Mouse (Mus musculus) midbrain, embryonic 11.5 days (tissue): Measurements from ENCODE around the gene Lmnb2. TPM values are rescaled to one million over a fixed set of nuclear protein-coding genes. Genes with fewer than 3 reads are reported as not detected.

Experiments used
- ATAC-seq: fragments of 200-750 bp; cut with Nextera tagmentation; 2 replicates; pipeline ENCODE4 v1.8.0; 2017; ENCODE audit warnings: moderate TSS enrichment, moderate library complexity; ENCODE audit not compliant: low FRiP score
- DNase-seq: peaks from one replicate; pipeline ENCODE4 v3.0.0; 2015; ENCODE audit warnings: low spot score; ENCODE audit errors: missing footprints
- H3K27ac ChIP-seq: fragments of 300-500 bp; sonication (generic); 2 replicates; pipeline ENCODE4 v1.5.1; 2014; ENCODE audit warnings: low read depth, low read length
- H3K27me3 ChIP-seq: fragments of 300-500 bp; sonication (generic); 2 replicates; pipeline ENCODE4 v1.6.1; 2014; ENCODE audit warnings: mild to moderate bottlenecking, low read length, moderate library complexity, mixed read lengths; ENCODE audit not compliant: control insufficient read depth, insufficient read depth
- H3K36me3 ChIP-seq: fragments of 300-500 bp; sonication (generic); 2 replicates; pipeline ENCODE4 v1.6.1; 2014; ENCODE audit warnings: mild to moderate bottlenecking, low read length, moderate library complexity, mixed read lengths; ENCODE audit not compliant: control insufficient read depth, insufficient read depth
- H3K4me1 ChIP-seq: fragments of 300-500 bp; sonication (generic); 2 replicates; pipeline ENCODE4 v1.6.1; 2014; ENCODE audit warnings: low read length; ENCODE audit not compliant: control insufficient read depth, insufficient read depth
- H3K4me2 ChIP-seq: fragments of 300-500 bp; sonication (generic); 2 replicates; pipeline ENCODE4 v1.6.1; 2014; ENCODE audit warnings: mild to moderate bottlenecking, moderate library complexity
- H3K4me3 ChIP-seq: fragments of 300-500 bp; sonication (generic); 2 replicates; pipeline ENCODE4 v1.5.1; 2014; ENCODE audit warnings: low read depth, low read length
- H3K9ac ChIP-seq: fragments of 300-500 bp; sonication (generic); 2 replicates; pipeline ENCODE4 v1.6.1; 2014; ENCODE audit warnings: low read length
- H3K9me3 ChIP-seq: fragments of 300-500 bp; sonication (generic); 2 replicates; pipeline ENCODE4 v1.6.1; 2016; ENCODE audit warnings: low read length; ENCODE audit not compliant: control insufficient read depth
- WGBS: fragments of 180-500 bp; shearing (Covaris S2); extraction: QIAGEN DNeasy Blood & Tissue Kit; methylation state at CpG from one replicate; pipeline ENCODE4 v1.1.7; 2014; 5-methylcytosine and 5-hydroxymethylcytosine counted together
- polyA plus RNA-seq: library from polyadenylated mRNA; unstranded; fragments of >200 nt; fragmentation: Nextera tagmentation; extraction: Ambion mirVana; gene quantifications from 2 replicates; pipeline ENCODE4 v1.2.1, GENCODE M21; 2014

Gene Lmnb2
- polyA plus RNA-seq, 1 experiment from 2014 or later = 19.7 TPM

DNA sequence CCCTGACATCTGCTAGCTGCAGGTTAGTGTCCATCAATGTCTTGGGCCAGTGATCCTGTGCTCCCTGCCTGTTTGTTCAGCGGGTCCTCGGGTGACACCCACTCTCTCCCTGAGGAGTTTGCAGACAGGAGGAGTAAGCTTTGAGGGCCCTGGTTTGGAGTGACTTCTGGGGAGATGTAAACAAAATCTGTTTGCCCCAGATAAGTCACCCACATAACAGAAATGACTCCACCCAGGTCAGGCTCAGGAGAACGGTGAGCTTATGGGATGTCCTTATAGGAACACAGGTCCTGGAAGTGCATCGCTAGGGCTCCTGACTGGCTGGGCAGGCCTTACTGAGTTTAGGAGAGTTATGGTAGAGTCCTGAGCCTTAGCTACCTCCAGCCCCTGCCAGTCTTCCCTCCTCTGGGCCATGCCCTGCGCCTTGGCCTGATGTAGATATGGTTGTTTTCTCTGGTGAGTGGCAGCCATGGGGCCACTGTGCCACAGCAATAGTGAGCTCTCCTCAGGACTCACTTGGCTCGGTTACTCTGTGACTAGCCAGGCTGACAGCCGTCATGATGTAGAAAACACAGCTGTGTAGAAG, 59.6 kb downstream of the Lmnb2 start:
- ATAC-seq = no peak
- H3K4me2 ChIP-seq = no peak overlapping the region
- WGBS = 83% methylated on average over 7 of the region's 7 CpGs
- H3K4me1 ChIP-seq = peaks cover 19% of the 10 kb centered on the region
- no peak overlapping the region for H3K9ac ChIP-seq
- no peaks in the 10 kb centered on the region for H3K9me3 ChIP-seq
- H3K27me3 ChIP-seq = no peaks in the 10 kb centered on the region
- no peak for DNase-seq
- H3K27ac ChIP-seq = no peak overlapping the region
- H3K4me3 ChIP-seq = no peak overlapping the region
- 0 out of 2 replicates have a peak, but pooled peaks cover 2% of the 10 kb centered on the region for H3K36me3 ChIP-seq

DNA sequence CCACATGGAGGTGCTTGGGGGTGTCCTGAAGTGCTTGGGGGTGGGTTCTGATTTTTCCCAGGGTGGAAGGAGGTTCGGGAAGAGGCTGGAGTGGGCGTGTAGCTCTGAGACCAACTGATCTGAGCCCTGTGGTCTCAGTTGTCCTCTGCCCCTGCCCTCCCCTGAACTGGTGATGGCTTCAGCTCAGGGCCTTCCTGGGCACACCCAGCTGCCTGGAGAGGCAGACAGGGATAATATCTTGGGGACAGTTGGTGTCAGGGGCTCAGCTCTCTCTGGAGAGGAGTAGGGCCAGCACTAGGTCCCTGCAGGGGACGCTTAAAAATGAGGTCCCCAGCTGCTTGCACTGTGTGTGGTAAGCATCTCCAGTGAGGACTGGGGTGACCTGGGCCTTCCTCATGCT, 60.2 kb downstream of the Lmnb2 start:
- H3K27ac ChIP-seq = no peak overlapping the region
- ATAC-seq (no peak), DNase-seq (no peak)
- peaks cover 3% of the 10 kb centered on the region for H3K36me3 ChIP-seq
- H3K27me3 ChIP-seq = no peaks in the 10 kb centered on the region
- H3K4me1 ChIP-seq = peaks cover 19% of the 10 kb centered on the region
- H3K4me3 ChIP-seq = no peak overlapping the region
- WGBS = 61% methylated on average over 3 of the region's 3 CpGs
- no peaks in the 10 kb centered on the region for H3K9me3 ChIP-seq
- peak overlapping the region; percentile 38 for H3K9ac ChIP-seq
- 0 out of 2 replicates have a peak overlapping the region, but pooled peaks have one; percentile 11 for H3K4me2 ChIP-seq

DNA sequence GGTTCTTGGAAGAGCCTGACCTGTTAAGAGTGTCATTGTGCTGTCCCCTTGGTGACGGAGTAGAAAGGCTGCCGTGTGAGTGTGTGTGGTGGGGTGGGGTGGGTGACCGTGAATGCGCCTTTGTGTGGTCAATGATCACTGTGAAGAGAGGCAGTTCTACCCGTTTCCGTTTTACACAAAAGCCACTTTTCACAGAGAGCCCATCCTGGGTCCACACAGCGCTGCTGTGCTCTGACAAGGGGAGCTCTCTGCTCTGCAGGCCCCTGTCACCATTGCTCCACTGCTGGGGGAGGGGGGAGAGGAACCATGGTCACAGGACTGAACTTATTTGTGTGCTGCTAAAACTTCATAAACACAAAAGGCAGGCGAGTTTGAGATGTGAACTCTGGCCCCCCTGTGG, 60.7 kb downstream of the Lmnb2 start:
- no peaks in the 10 kb centered on the region for H3K9me3 ChIP-seq
- H3K9ac ChIP-seq = peak overlapping the region; percentile 38
- WGBS = 63% methylated on average over 8 of the region's 8 CpGs
- H3K36me3 ChIP-seq = peaks cover 5% of the 10 kb centered on the region
- no peak for DNase-seq
- 0 out of 2 replicates have a peak overlapping the region, but pooled peaks have one; percentile 11 for H3K4me2 ChIP-seq
- H3K4me1 ChIP-seq = peaks cover 19% of the 10 kb centered on the region
- no peaks in the 10 kb centered on the region for H3K27me3 ChIP-seq
- no peak overlapping the region for H3K4me3 ChIP-seq
- ATAC-seq = no peak
- H3K27ac ChIP-seq = no peak overlapping the region

DNA sequence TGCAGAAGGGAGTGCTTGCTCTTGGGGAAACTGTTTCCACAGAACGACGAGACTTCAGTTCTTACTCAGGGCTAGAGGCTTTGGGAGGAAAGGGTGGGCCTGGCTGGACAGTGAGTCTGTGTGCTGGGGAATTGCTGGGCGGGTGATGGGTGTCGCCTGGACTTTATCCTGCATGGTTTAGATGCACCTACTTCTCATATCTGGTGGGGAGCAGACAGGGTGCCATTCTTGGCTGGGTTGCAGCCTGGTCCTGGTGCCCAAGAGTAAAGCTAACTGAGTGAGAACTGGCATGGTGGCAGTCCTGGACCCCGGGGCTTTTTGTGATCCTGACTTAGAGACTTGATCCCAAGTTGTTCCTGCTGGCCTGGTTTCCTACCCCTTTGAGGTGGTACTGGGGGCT, 61.1 kb downstream of the Lmnb2 start:
- Histone ChIP-seq H3K36me3 (peaks cover 7% of the 10 kb centered on the region), H3K27ac (no peak overlapping the region), H3K9ac (no peak overlapping the region), H3K4me2 (0 out of 2 replicates have a peak overlapping the region, but pooled peaks have one; percentile 11), H3K4me1 (peaks cover 19% of the 10 kb centered on the region), H3K9me3 (no peaks in the 10 kb centered on the region), H3K4me3 (no peak overlapping the region), H3K27me3 (no peaks in the 10 kb centered on the region)
- no peak for DNase-seq
- 87% methylated on average over 5 of the region's 5 CpGs for WGBS
- no peak for ATAC-seq

DNA sequence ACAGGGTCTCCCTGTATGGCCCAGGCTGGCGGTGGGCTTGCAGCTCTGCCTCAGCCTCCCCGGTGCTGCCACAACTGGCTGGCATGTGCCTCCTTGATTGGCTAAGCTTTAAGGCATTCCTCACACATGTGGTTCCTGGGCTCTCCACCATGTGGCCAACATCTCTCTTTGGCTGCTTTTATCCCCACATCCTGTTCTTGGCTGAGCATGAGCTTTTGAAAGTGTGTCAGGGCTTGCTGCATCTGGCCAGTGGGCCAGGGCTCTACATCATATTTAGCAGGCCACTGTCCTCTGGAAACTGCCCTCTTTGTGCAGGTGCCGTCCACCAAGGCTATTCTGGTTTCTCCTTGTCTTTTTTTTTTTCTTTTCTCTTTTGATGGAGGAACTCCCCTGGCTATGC, 61.8 kb downstream of the Lmnb2 start:
- Histone ChIP-seq H3K27ac (no peak overlapping the region), H3K4me1 (peaks cover 19% of the 10 kb centered on the region), H3K4me2 (0 out of 2 replicates have a peak overlapping the region, but pooled peaks have one; percentile 11), H3K4me3 (no peak overlapping the region), H3K9ac (no peak overlapping the region), H3K36me3 (peaks cover 7% of the 10 kb centered on the region), H3K9me3 (no peaks in the 10 kb centered on the region), H3K27me3 (no peaks in the 10 kb centered on the region)
- 68% methylated on average over 3 of the region's 3 CpGs for WGBS
- DNase-seq (no peak), ATAC-seq (no peak)

DNA sequence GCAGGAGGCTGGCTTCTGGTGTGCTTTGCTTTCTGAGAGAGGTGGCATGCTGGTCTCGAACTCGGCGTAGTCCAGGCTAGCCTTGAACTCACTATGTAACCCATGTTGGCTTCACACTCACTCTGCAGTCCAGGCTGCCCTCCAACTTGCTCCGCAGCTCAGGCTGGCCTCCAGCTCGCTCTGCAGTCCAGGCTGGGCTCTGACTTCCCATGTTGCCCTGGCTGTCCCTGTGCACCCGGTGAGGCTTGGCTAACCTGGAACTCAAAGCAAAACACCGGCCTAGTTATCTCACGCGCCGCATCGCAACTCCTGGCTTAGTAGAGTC, 62.3 kb downstream of the Lmnb2 start:
- H3K36me3 ChIP-seq = peaks cover 7% of the 10 kb centered on the region
- WGBS = 25% methylated on average over 11 of the region's 11 CpGs
- ATAC-seq = no peak
- peak overlapping the region; percentile 86 for H3K9ac ChIP-seq
- H3K9me3 ChIP-seq = no peaks in the 10 kb centered on the region
- peak; percentile 87 for DNase-seq
- no peak overlapping the region for H3K27ac ChIP-seq
- H3K4me1 ChIP-seq = peaks cover 19% of the 10 kb centered on the region
- H3K4me3 ChIP-seq = peak overlapping the region; percentile 91
- H3K4me2 ChIP-seq = peak overlapping the region; percentile 97
- no peaks in the 10 kb centered on the region for H3K27me3 ChIP-seq

DNA sequence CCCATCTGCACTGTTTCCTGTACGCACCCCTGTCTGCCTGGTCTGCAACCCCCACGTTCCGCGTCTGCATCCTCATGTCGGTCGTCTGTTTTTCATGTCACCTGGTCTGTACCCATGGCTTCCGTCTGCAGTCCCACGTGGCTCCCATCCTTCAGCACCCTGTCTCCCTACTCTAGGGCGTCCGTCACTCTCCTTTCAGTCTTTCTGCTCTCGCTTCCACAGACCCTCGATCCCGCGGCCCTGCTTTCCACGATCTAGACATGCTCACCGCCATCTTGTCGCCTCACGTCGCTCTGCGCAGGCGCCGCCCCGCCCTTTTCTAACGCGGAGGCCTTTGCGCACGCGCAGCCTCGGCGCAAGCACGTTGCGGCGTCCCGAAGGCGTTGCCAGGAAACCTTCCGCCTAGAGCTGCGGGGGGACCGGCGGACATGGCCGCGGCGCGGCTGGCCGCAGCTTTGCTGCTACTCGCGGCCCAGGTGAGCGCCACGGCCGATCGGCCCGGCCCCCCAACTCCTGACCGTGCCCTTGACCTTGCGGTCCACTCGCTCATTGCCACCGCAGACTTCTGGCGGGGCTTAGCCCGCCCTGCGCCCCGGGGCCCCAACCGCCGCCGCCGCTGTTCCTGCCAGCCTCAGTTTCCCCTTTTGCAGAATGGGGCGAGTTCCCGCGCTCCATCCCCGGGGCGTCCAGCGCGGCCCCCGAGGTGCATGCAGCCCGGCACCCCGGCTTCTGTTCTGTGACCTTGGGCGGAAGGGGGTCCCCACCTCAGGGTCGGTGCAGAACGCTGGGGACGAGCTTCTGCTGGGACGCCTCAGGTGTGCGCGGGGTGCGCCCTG, 62.9 kb downstream of the Lmnb2 start, which contains the start of the genes Lsm7 and Sppl2b:
Gene Lsm7 (minus strand): TSS at position 297 of the 836 bp plus-strand sequence.
Gene Sppl2b (plus strand): TSS at position 363 of the 836 bp plus-strand sequence.
- under 1% methylated on average over 81 of the region's 81 CpGs for WGBS
- Histone ChIP-seq H3K4me1 (peaks cover 19% of the 10 kb centered on the region), H3K27me3 (no peaks in the 10 kb centered on the region), H3K9ac (peak within 1 kb of the TSS; percentile 86), H3K4me3 (peak within 1 kb of the TSS; percentile 91), H3K4me2 (peak within 1 kb of the TSS; percentile 97), H3K9me3 (no peaks in the 10 kb centered on the region), H3K36me3 (peaks cover 7% of the 10 kb centered on the region), H3K27ac (peak within 1 kb of the TSS; percentile 8; the same call in 1 of the 2 replicates)
- DNase-seq (peak; percentile 100), ATAC-seq (peak; percentile 81)
